Mouse (Mus musculus) heart, adult 2 months (tissue): ENCODE results near the gene Plekhj1. TPM values are rescaled to one million over a fixed set of nuclear protein-coding genes. Genes with fewer than 3 reads are reported as not detected.

Experiments
- DNase-seq, 2 experiments: peaks; one replicate each; pipeline ENCODE4 v3.0.0; 2021
- H3K27ac ChIP-seq: fragments of 200-600 bp; 2 replicates; pipeline ENCODE4 v1.8.1; 2022
- H3K27me3 ChIP-seq: fragments of 200-500 bp; 2 replicates; pipeline ENCODE4 v1.6.1; 2012; ENCODE audit warnings: mild to moderate bottlenecking, low read length, inconsistent platforms, mixed read lengths; ENCODE audit not compliant: control insufficient read depth, insufficient read depth
- H3K36me3 ChIP-seq: fragments of 200-500 bp; 2 replicates; pipeline ENCODE4 v1.6.1; 2012; ENCODE audit warnings: low read length, inconsistent platforms; ENCODE audit not compliant: control insufficient read depth, insufficient read depth
- H3K4me1 ChIP-seq: fragments of 200-500 bp; 2 replicates; pipeline ENCODE4 v1.6.1; 2011; ENCODE audit warnings: low read length; ENCODE audit not compliant: control insufficient read depth, insufficient read depth
- H3K4me3 ChIP-seq: fragments of 200-600 bp; 2 replicates; pipeline ENCODE4 v1.8.1; 2022
- H3K79me2 ChIP-seq: fragments of 200-500 bp; replicated peaks from 2 replicates; pipeline ENCODE4 v1.6.1; 2012; ENCODE audit warnings: mild to moderate bottlenecking, inconsistent platforms, low read length, moderate library complexity, mixed read lengths; ENCODE audit not compliant: control insufficient read depth, insufficient read depth
- H3K9ac ChIP-seq: fragments of 200-500 bp; 2 replicates; pipeline ENCODE4 v1.6.1; 2012; ENCODE audit warnings: low read depth, mild to moderate bottlenecking, control low read depth, inconsistent platforms, low read length, mixed read lengths
- CTCF ChIP-seq: fragments of 200-600 bp; IDR thresholded peaks from 2 replicates; pipeline ENCODE4 v1.8.1; 2022; ENCODE audit warnings: antibody characterized with exemption, mild to moderate bottlenecking, moderate library complexity
- EP300 ChIP-seq: fragments of 200-500 bp; IDR thresholded peaks from 2 replicates; pipeline ENCODE4 v1.6.1; 2011; ENCODE audit warnings: low read depth, low read length, control low read depth; ENCODE audit not compliant: insufficient read depth
- POLR2A ChIP-seq: fragments of 200-500 bp; IDR thresholded peaks from 2 replicates; pipeline ENCODE4 v1.6.1; 2011; ENCODE audit warnings: mild to moderate bottlenecking, low read depth, low read length, control low read depth; ENCODE audit not compliant: insufficient read depth
- WGBS: fragments of 180-500 bp; shearing (Covaris S2); methylation state at CpG from one replicate; pipeline ENCODE4 v1.1.7; 2018; 5-methylcytosine and 5-hydroxymethylcytosine counted together
- intact Hi-C: fragments of 180-260 bp; cut with DNase I; formaldehyde crosslinking; loops from one replicate; pipeline ENCODE4 v1.15.1; 2025
- microRNA-seq, 2 experiments: library from miRNA; unstranded; fragments of <30 nt; microRNA quantifications; one replicate each; pipeline ENCODE4 v1.2.0; 2021
- polyA plus RNA-seq: library from polyadenylated mRNA; depleted of rRNA; stranded (reverse); fragments of >200 nt; gene quantifications from 2 replicates; pipeline ENCODE4 v1.2.3, GENCODE M21; 2012; rRNA removed
- total RNA-seq, 2 experiments: library from RNA; stranded (reverse); gene quantifications; 2 replicates each; pipeline ENCODE4 v1.2.3; 2021

Gene Plekhj1
- total and polyA plus RNA-seq, 3 experiments, result 28.9 to 33.0 (median 29.7) TPM

GRCm38 (mm10) chr10:80754594-80755290 lies 43.7 kb downstream of the Plekhj1 start, which contains the start of gene Dot1l:
Gene Dot1l, plus strand, starts transcription at chr10:80755206.
- no peak for TF ChIP-seq CTCF
- peak; percentile 77 for TF ChIP-seq EP300
- peak; percentile 61 for TF ChIP-seq POLR2A
- Histone ChIP-seq H3K9ac (peak within 1 kb of the TSS; percentile 93), H3K27ac (peak within 1 kb of the TSS; percentile 98), H3K4me1 (peaks cover 31% of the 10 kb centered on the region), H3K4me3 (peak within 1 kb of the TSS; percentile 80), H3K27me3 (no peaks in the 10 kb centered on the region), H3K36me3 (no peaks in the 10 kb centered on the region; the same call in 1 of the 2 replicates), H3K79me2 (peaks cover 10% of the 10 kb centered on the region)
- intact Hi-C loops, result no loop called here
- 1% methylated on average over 57 of the region's 57 CpGs for WGBS
- DNase-seq, result peak; percentile 99

GRCm38 (mm10) chr10:80752079-80752625 lies 46.3 kb downstream of the Plekhj1 start:
- no peaks in the 10 kb centered on the region; the same call in 1 of the 2 replicates for H3K36me3 ChIP-seq
- H3K9ac ChIP-seq, result peak overlapping the region; percentile 46
- peaks cover 5% of the 10 kb centered on the region for H3K79me2 ChIP-seq
- intact Hi-C loops, result no loop called here
- no peaks in the 10 kb centered on the region for H3K27me3 ChIP-seq
- WGBS, result 0% methylated on average over 6 of the region's 6 CpGs
- peaks cover 18% of the 10 kb centered on the region for H3K4me1 ChIP-seq
- TF ChIP-seq CTCF (no peak), EP300 (0 out of 2 replicates have a peak, but pooled peaks have one; percentile 24), POLR2A (peak; percentile 26; the same call in 1 of the 2 replicates)
- peak; percentile 79 to 82 for DNase-seq
- peak overlapping the region; percentile 98 for H3K27ac ChIP-seq
- peak overlapping the region; percentile 53 for H3K4me3 ChIP-seq

- Histone ChIP-seq H3K79me2 (peaks cover 5% of the 10 kb centered on the region), H3K4me3 (peak overlapping the region; percentile 53), H3K9ac (peak overlapping the region; percentile 46), H3K27me3 (no peaks in the 10 kb centered on the region), H3K4me1 (peaks cover 11% of the 10 kb centered on the region), H3K27ac (peak overlapping the region; percentile 98), H3K36me3 (no peaks in the 10 kb centered on the region; the same call in 1 of the 2 replicates)
- intact Hi-C loops, result loop anchor here (1.0 to 2.0 kb wide), 2 partner anchors 23 to 67 kb away; no protein-coding TSS in a partner anchor
- TF ChIP-seq POLR2A (peak; percentile 66), EP300 (peak; percentile 25; the same call in 1 of the 2 replicates), CTCF (peak; percentile 74)
- peak; percentile 72 to 88 for DNase-seq
- under 1% methylated on average over 16 of the region's 16 CpGs for WGBS
Measured at GRCm38 (mm10) chr10:80751188-80751832, 47.1 kb downstream of the Plekhj1 start.

GRCm38 (mm10) chr10:80748609-80749008 lies 49.8 kb downstream of the Plekhj1 start:
- DNase-seq, result peak; percentile 47 to 54
- intact Hi-C loops, result loop anchor here (1.0 to 10.0 kb wide), 3 partner anchors 132 to 426 kb away; partner anchors contain the start of gene Eef2
- 4% methylated on average over 6 of the region's 6 CpGs for WGBS

GRCm38 (mm10) chr10:80747410-80747809 lies 51.0 kb downstream of the Plekhj1 start:
- Histone ChIP-seq H3K9ac (no peak overlapping the region), H3K36me3 (no peaks in the 10 kb centered on the region; the same call in 1 of the 2 replicates), H3K79me2 (no peaks in the 10 kb centered on the region), H3K4me3 (no peak overlapping the region), H3K27ac (no peak overlapping the region), H3K4me1 (peaks cover 6% of the 10 kb centered on the region), H3K27me3 (no peaks in the 10 kb centered on the region)
- intact Hi-C loops, result loop anchor here (1.0 to 10.0 kb wide), 4 partner anchors 27 to 427 kb away; partner anchors contain the start of gene Eef2
- TF ChIP-seq EP300 (peak; percentile 95), CTCF (peak; percentile 97), POLR2A (no peak)
- WGBS, result 7% methylated on average over 3 of the region's 3 CpGs
- DNase-seq, result peak; percentile 80 to 83

More at GRCm38 (mm10) chr10:80748609-80749008, 49.8 kb downstream of the Plekhj1 start:
- no peak overlapping the region for H3K9ac ChIP-seq
- no peaks in the 10 kb centered on the region for H3K79me2 ChIP-seq
- TF ChIP-seq EP300, result 0 out of 2 replicates have a peak, but pooled peaks have one; percentile 33
- TF ChIP-seq CTCF, result no peak
- H3K27me3 ChIP-seq, result no peaks in the 10 kb centered on the region
- H3K4me1 ChIP-seq, result peaks cover 5% of the 10 kb centered on the region
- H3K36me3 ChIP-seq, result no peaks in the 10 kb centered on the region; the same call in 1 of the 2 replicates
- no peak overlapping the region for H3K4me3 ChIP-seq
- H3K27ac ChIP-seq, result no peak overlapping the region

Small RNA genes within 50 kb of the gene (microRNA-seq; reads per million reads assigned to microRNA genes)
- gene Mir1982, result 1.7 to 3.5 reads per million in 2 experiments

Other genes with a start within 250 kb of the Plekhj1 start
- 10 to 100 TPM; 11.6 to 12.3 TPM for gene Rexo1, start 237.1 kb downstream of the Plekhj1 start, total RNA-seq
- 19.5 and 19.8 TPM in 2 replicates for gene Rexo1, start 237.1 kb downstream of the Plekhj1 start, polyA plus RNA-seq
- 1 to 10 TPM; 4.0 to 4.4 TPM for gene Klf16, start 221.3 kb downstream of the Plekhj1 start, total RNA-seq
- gene Klf16, start 221.3 kb downstream of the Plekhj1 start, polyA plus RNA-seq, result 3.6 and 5.5 TPM in 2 replicates
- 10 to 100 TPM; 40.2 to 46.9 TPM for gene Abhd17a, start 208.3 kb downstream of the Plekhj1 start, total RNA-seq
- gene Abhd17a, start 208.3 kb downstream of the Plekhj1 start, polyA plus RNA-seq, result 67.3 and 80.0 TPM in 2 replicates
- 10 to 100 TPM; 20.8 to 26.9 TPM for gene Scamp4, start 195.8 kb downstream of the Plekhj1 start, total RNA-seq
- gene Scamp4, start 195.8 kb downstream of the Plekhj1 start, polyA plus RNA-seq, result 58.9 and 60.5 TPM in 2 replicates
- 1 to 10 TPM in 1 of 2 experiments, under 1 TPM in 1; 0.60 to 1.1 TPM for gene Adat3, start 195.7 kb downstream of the Plekhj1 start, total RNA-seq
- gene Adat3, start 195.7 kb downstream of the Plekhj1 start, polyA plus RNA-seq, result 1.0 and 2.5 TPM in 2 replicates
- gene Gm49322, start 192.6 kb downstream of the Plekhj1 start, total RNA-seq, result under 1 TPM; 0.34 to 0.39 TPM
- gene Gm49322, start 192.6 kb downstream of the Plekhj1 start, polyA plus RNA-seq, result 0.62 and 2.0 TPM in 2 replicates
- 100 to 1,000 TPM; 117 to 130 TPM for gene Csnk1g2, start 175.8 kb downstream of the Plekhj1 start, total RNA-seq
- gene Csnk1g2, start 175.8 kb downstream of the Plekhj1 start, polyA plus RNA-seq, result 125 and 130 TPM in 2 replicates
- gene Btbd2, start 141.6 kb downstream of the Plekhj1 start, total RNA-seq, result 10 to 100 TPM; 43.7 to 44.2 TPM
- gene Btbd2, start 141.6 kb downstream of the Plekhj1 start, polyA plus RNA-seq, result 57.3 and 60.1 TPM in 2 replicates
- gene Mknk2, start 120.5 kb downstream of the Plekhj1 start, total RNA-seq, result 100 to 1,000 TPM; 176 to 229 TPM
- gene Mknk2, start 120.5 kb downstream of the Plekhj1 start, polyA plus RNA-seq, result 199 and 208 TPM in 2 replicates
- gene Mob3a, start 96.6 kb downstream of the Plekhj1 start, total RNA-seq, result 1 to 10 TPM; 7.4 to 7.6 TPM
- gene Mob3a, start 96.6 kb downstream of the Plekhj1 start, polyA plus RNA-seq, result 11.7 and 13.6 TPM in 2 replicates
- gene Izumo4, start 96.4 kb downstream of the Plekhj1 start, total RNA-seq, result 1 to 10 TPM; 3.4 to 3.8 TPM
- gene Izumo4, start 96.4 kb downstream of the Plekhj1 start, polyA plus RNA-seq, result 13.3 and 15.6 TPM in 2 replicates
- 10 to 100 TPM; 40.2 to 42.6 TPM for gene Ap3d1, start 56.4 kb downstream of the Plekhj1 start, total RNA-seq
- 52.9 and 66.5 TPM in 2 replicates for gene Ap3d1, start 56.4 kb downstream of the Plekhj1 start, polyA plus RNA-seq
- gene Dot1l, start 43.4 kb downstream of the Plekhj1 start, total RNA-seq, result 10 to 100 TPM; 18.8 to 19.6 TPM
- gene Dot1l, start 43.4 kb downstream of the Plekhj1 start, polyA plus RNA-seq, result 35.0 and 39.6 TPM in 2 replicates
- 10 to 100 TPM; 27.3 to 30.4 TPM for gene Sf3a2, start 428 bp downstream of the Plekhj1 start, total RNA-seq
- 18.4 and 19.7 TPM in 2 replicates for gene Sf3a2, start 428 bp downstream of the Plekhj1 start, polyA plus RNA-seq
- under 1 TPM; 0.18 TPM for gene Amh, start 6.6 kb upstream of the Plekhj1 start, total RNA-seq
- 0.15 and 0.25 TPM in 2 replicates for gene Amh, start 6.6 kb upstream of the Plekhj1 start, polyA plus RNA-seq
- gene Jsrp1, start 14.9 kb upstream of the Plekhj1 start, total RNA-seq, result 1 to 10 TPM in 1 of 2 experiments, under 1 TPM in 1; 0.25 to 1.1 TPM
- 0.21 and 0.56 TPM in 2 replicates for gene Jsrp1, start 14.9 kb upstream of the Plekhj1 start, polyA plus RNA-seq
- 100 to 1,000 TPM; 850 to 914 TPM for gene Oaz1, start 28.0 kb upstream of the Plekhj1 start, total RNA-seq
- 1,001 and 1,201 TPM in 2 replicates for gene Oaz1, start 28.0 kb upstream of the Plekhj1 start, polyA plus RNA-seq
- gene Lingo3, start 45.4 kb upstream of the Plekhj1 start, total RNA-seq, result 10 to 100 TPM; 10.7 to 15.8 TPM
- 12.0 and 15.1 TPM in 2 replicates for gene Lingo3, start 45.4 kb upstream of the Plekhj1 start, polyA plus RNA-seq
- gene Lsm7, start 56.6 kb upstream of the Plekhj1 start, total RNA-seq, result 10 to 100 TPM; 19.4 to 23.2 TPM
- 74.9 and 79.9 TPM in 2 replicates for gene Lsm7, start 56.6 kb upstream of the Plekhj1 start, polyA plus RNA-seq
- gene Sppl2b, start 56.6 kb upstream of the Plekhj1 start, total RNA-seq, result 10 to 100 TPM; 15.4 to 16.8 TPM
- gene Sppl2b, start 56.6 kb upstream of the Plekhj1 start, polyA plus RNA-seq, result 51.4 and 74.2 TPM in 2 replicates
- not detected for gene Tmprss9, start 73.2 kb upstream of the Plekhj1 start, total RNA-seq
- gene Tmprss9, start 73.2 kb upstream of the Plekhj1 start, polyA plus RNA-seq, result 0.02 TPM in 1 of 2 replicates, not detected in the other
- 100 to 1,000 TPM; 126 to 133 TPM for gene Timm13, start 102.3 kb upstream of the Plekhj1 start, total RNA-seq
- gene Timm13, start 102.3 kb upstream of the Plekhj1 start, polyA plus RNA-seq, result 151 and 188 TPM in 2 replicates
- 1 to 10 TPM; 3.6 to 5.4 TPM for gene Lmnb2, start 119.6 kb upstream of the Plekhj1 start, total RNA-seq
- 5.4 and 7.4 TPM in 2 replicates for gene Lmnb2, start 119.6 kb upstream of the Plekhj1 start, polyA plus RNA-seq
- 10 to 100 TPM; 10.9 to 13.9 TPM for gene Gadd45b, start 131.4 kb upstream of the Plekhj1 start, total RNA-seq
- 10.0 and 10.1 TPM in 2 replicates for gene Gadd45b, start 131.4 kb upstream of the Plekhj1 start, polyA plus RNA-seq
- under 1 TPM; 0.50 to 0.63 TPM for gene Gng7, start 216.3 kb upstream of the Plekhj1 start, total RNA-seq
- 0.68 and 1.1 TPM in 2 replicates for gene Gng7, start 216.3 kb upstream of the Plekhj1 start, polyA plus RNA-seq
- gene Diras1, start 227.0 kb upstream of the Plekhj1 start, total RNA-seq, result not detected
- 0.04 and 0.06 TPM in 2 replicates for gene Diras1, start 227.0 kb upstream of the Plekhj1 start, polyA plus RNA-seq
- gene Slc39a3, start 238.8 kb upstream of the Plekhj1 start, total RNA-seq, result 10 to 100 TPM; 13.9 to 14.4 TPM
- 20.5 and 21.9 TPM in 2 replicates for gene Slc39a3, start 238.8 kb upstream of the Plekhj1 start, polyA plus RNA-seq